Mouse (Mus musculus) colon, adult 2 months (tissue): Measurements from ENCODE around the gene Hist1h3d. TPM values are rescaled to one million over a fixed set of nuclear protein-coding genes. Genes with fewer than 3 reads are reported as not detected.

Experiments
- polyA plus RNA-seq: library from polyadenylated mRNA; depleted of rRNA; stranded (reverse); fragments of >200 nt; gene quantifications from 2 replicates; pipeline ENCODE4 v1.2.3, GENCODE M21; 2012; rRNA removed

Hist1h3d gene
- 13.8 and 18.8 TPM in 2 replicates for polyA plus RNA-seq

DNA sequence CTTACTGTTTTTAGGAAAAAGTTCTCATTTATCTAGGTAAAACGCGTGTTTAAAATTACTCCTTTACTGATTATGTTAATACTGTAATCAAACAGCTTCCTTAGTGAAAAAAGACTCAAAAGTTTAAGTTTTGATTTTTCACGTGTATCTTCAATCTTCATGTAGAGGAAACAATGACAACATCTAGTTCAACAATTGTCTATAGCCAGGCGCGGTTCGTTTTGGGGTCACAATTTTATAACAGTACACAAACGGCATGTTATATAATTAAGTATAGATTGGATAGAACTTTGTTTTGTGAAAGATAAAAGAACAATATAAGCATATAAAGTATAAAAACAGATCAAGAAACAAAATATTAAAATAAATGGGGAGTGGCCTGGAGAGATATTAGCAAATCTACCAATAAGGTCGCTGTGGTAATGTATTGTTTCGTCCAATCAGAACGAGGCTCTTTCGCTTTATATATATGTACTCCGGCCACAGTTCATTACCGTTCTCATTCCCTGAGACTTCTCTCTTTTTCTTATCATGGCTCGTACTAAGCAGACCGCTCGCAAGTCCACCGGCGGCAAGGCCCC is at the start of gene Hist1h3d:
Gene Hist1h3d, plus strand, starts transcription at position 493 of the 581 bp plus-strand sequence.

GRCm38 (mm10) chr13:23530901-23531875 is 44.4 kb upstream of the Hist1h3d start, which contains the start of gene Hist1h4h:
Gene Hist1h4h, plus strand, starts transcription at chr13:23531050.

GRCm38 (mm10) chr13:23533560-23534367 is 41.8 kb upstream of the Hist1h3d start, which contains the start of gene Hist1h2af:
Gene Hist1h2af, plus strand, starts transcription at chr13:23533906.

DNA sequence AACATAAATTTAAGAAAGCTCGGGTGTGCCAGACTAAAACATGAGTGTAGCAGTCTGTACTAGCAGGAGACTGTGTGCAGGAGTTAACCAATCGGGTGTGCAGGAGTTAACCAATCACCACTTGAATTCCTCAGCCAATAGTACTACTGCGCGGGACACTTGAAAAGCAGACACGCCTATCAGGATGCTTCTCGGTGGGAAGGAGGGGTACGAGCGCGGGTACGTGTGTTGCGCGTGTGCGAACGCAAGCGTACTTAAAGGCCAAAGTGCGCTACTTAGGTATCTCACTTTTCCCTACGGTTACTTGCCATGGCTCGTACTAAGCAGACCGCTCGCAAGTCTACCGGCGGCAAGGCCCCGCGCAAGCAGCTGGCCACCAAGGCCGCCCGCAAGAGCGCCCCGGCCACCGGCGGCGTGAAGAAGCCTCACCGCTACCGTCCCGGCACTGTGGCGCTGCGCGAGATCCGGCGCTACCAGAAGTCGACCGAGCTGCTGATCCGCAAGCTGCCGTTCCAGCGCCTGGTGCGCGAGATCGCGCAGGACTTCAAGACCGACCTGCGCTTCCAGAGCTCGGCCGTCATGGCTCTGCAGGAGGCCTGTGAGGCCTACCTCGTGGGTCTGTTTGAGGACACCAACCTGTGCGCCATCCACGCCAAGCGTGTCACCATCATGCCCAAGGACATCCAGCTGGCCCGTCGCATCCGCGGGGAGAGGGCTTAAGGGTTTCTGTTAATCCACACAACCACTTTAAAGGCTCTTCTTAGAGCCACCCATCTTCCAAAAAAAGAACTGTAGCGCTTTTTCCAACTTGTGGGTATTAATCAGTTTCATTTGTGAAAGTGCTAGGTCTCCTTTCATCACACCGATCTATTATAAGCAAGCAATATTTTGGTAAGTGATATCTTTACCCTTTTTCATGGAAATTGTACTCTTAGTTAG is 40.2 kb upstream of the Hist1h3d start, which contains the start of gene Hist1h3g:
Gene Hist1h3g, plus strand, starts transcription at position 286 of the 939 bp plus-strand sequence.

DNA sequence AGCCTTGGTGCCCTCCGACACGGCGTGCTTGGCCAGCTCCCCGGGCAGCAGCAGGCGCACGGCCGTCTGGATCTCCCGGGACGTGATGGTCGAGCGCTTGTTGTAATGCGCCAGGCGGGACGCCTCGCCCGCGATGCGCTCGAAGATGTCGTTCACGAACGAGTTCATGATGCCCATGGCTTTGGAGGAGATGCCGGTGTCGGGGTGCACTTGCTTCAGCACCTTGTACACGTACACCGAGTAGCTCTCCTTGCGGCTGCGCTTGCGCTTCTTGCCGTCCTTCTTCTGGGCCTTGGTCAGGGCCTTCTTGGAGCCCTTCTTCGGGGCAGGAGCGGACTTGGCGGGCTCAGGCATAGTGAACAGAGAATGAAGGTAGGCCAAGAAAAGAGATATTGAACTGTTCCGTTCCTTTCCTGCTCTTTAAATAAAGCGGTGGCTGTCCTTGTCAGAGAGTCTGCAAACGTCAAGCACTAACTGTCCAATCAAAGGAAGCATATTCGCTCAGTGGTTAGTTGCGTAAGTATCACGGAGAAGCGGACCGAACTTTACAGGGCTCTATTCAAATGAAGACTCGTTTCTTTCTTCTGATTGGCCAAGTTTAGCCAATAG is 32.5 kb upstream of the Hist1h3d start, which contains the start of gene Hist1h2bh:
Gene Hist1h2bh, minus strand, starts transcription at position 394 of the 609 bp plus-strand sequence.

DNA sequence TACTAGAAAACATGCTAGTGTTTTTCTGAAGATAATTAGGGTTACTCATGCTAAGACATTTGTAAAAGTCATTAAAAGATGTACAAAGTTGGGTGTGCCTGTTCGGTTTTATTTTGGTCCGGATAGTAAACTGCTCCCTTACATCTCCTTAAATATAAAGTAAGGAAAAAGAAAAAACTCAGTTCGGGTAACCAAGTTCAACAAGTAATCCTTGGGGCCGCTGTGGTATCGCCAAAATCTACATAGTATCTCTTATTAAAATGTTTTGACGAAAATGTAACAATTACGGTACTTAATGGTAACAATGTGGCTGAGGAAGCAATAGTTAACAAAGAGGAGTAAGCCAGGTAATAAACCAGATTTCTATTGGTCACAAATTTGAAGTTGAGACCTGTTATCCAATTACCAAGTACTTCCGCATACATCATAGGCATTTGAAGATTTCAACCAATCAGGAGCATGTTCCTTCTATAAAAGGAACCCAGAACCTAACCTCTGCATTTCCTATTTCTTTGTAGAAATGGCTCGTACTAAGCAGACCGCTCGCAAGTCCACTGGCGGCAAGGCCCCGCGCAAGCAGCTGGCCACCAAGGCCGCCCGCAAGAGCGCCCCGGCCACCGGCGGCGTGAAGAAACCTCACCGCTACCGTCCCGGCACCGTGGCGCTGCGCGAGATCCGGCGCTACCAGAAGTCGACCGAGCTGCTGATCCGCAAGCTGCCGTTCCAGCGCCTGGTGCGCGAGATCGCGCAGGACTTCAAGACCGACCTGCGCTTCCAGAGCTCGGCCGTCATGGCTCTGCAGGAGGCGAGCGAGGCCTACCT is 31.4 kb upstream of the Hist1h3d start, which contains the start of gene Hist1h3f:
Gene Hist1h3f, plus strand, starts transcription at position 88 of the 822 bp plus-strand sequence.

DNA sequence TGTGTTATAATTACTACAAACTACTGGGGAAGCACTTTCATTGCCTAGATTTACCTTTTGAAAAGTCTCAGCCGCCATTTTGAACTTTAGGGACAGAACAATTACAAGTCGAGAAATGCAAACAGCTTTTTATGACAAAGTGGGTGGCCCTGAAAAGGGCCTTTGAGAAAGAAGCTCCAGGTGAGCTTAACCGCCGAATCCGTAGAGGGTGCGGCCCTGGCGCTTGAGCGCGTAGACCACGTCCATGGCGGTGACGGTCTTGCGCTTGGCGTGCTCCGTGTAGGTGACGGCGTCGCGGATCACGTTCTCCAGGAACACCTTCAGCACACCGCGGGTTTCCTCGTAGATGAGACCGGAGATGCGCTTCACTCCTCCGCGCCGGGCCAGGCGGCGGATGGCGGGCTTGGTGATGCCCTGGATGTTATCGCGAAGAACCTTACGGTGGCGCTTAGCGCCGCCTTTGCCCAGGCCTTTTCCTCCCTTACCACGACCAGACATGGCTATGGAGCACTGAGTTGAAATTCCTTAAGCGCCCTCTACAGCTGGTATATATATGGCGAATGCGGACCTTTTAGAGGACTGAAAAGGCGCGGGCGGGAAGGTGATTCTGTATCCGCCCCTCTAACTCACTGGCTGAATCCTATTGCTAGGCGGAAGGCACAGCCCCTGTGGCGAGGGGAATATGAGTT is 24.3 kb upstream of the Hist1h3d start, which contains the start of gene Hist1h4f:
Gene Hist1h4f, minus strand, starts transcription at position 503 of the 689 bp plus-strand sequence.

DNA sequence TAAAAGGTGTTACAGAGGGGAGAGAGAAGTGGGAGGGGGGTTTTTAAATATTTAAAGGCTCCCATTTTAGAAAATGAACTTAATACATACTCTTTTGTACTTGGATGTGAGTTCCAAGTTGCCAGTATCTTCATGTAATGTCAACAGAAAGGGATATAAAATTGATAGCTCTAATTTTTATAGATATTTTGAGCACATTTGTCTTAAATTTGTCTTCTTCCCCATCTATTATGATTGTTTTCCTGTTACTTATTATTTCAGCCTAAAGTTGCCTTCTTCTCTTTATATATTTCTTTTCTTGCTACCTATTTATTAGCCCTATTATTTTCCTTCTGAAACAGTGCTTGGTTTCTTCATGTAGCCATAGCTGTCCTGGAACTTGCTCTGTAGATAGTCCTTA is 22.6 kb upstream of the Hist1h3d start, which contains the start of gene Hist1h1d:
Gene Hist1h1d, plus strand, starts transcription at position 301 of the 400 bp plus-strand sequence.

DNA sequence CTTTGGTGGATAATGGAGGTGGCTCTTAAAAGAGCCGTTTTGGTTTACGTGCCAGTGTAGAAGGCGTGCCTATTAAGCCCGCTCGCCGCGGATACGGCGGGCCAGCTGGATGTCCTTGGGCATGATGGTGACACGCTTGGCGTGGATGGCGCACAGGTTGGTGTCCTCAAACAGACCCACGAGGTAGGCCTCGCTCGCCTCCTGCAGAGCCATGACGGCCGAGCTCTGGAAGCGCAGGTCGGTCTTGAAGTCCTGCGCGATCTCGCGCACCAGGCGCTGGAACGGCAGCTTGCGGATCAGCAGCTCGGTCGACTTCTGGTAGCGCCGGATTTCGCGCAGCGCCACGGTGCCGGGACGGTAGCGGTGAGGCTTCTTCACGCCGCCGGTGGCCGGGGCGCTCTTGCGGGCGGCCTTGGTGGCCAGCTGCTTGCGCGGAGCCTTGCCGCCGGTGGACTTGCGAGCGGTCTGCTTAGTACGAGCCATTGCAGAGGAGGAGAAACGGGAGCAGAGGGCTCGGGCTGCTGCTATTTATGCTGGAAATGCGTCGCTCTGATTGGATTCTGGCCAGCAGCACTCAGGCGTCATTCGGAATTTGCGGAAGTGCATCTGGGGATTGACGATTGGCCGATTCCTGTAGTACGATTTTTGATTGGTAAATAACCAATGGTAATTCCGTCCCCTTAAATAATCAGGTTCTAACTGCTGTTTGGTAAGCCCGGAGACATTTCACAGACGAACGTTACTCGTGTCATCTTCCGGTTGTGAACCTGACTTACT is 13.5 kb upstream of the Hist1h3d start, which contains the start of gene Hist1h3e:
Gene Hist1h3e, minus strand, starts transcription at position 487 of the 777 bp plus-strand sequence.

DNA sequence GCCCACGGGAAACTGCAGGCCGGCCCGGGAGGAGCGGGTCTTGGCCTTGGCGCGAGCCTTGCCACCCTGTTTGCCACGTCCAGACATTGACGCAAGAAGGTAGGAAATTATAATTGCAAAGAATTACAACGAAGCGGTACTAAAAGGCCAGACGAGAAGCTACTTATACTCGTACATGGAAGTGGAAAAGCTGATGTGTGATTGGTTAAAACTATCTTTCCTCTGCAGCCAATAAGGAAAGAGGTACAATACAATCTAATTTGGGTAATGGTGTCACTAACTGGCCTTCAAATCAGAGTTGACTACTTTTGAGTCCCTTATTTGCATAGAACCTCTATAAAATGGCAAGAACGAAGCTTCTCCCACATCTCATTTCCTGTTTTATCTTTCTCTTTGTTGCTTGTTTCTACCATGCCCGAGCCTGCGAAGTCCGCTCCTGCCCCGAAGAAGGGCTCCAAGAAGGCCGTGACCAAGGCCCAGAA is 4.5 kb upstream of the Hist1h3d start, which contains the start of the genes Hist1h2ae and Hist1h2bg:
Gene Hist1h2ae, minus strand, starts transcription at position 199 of the 482 bp plus-strand sequence.
Gene Hist1h2bg, plus strand, starts transcription at position 375 of the 482 bp plus-strand sequence.

DNA sequence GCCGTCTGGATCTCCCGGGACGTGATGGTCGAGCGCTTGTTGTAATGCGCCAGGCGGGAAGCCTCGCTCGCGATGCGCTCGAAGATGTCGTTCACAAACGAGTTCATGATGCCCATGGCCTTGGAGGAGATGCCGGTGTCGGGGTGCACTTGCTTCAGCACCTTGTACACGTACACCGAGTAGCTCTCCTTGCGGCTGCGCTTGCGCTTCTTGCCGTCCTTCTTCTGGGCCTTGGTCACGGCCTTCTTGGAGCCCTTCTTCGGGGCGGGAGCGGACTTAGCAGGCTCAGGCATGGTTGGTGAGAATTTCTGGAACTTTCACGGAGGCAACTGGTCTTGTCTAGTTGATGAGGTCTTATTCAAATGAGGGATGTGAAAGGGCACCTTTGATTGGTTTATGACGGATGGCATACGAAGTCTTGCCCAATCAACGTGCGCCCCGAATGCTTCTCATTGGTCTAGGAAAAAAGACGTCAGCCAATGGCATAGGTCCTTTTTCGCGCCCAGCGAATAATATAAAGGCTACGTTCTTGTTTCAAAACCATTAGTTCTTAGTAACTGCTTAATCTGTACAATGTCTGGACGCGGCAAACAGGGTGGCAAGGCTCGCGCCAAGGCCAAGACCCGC is 1.6 kb upstream of the Hist1h3d start, which contains the start of the genes Hist1h2bf and Hist1h2ad:
Gene Hist1h2bf, minus strand, starts transcription at position 299 of the 627 bp plus-strand sequence.
Gene Hist1h2ad, plus strand, starts transcription at position 484 of the 627 bp plus-strand sequence.

GRCm38 (mm10) chr13:23581408-23582218 is 6.0 kb downstream of the Hist1h3d start, which contains the start of gene Hist1h4d:
Gene Hist1h4d, plus strand, starts transcription at chr13:23581598.

DNA sequence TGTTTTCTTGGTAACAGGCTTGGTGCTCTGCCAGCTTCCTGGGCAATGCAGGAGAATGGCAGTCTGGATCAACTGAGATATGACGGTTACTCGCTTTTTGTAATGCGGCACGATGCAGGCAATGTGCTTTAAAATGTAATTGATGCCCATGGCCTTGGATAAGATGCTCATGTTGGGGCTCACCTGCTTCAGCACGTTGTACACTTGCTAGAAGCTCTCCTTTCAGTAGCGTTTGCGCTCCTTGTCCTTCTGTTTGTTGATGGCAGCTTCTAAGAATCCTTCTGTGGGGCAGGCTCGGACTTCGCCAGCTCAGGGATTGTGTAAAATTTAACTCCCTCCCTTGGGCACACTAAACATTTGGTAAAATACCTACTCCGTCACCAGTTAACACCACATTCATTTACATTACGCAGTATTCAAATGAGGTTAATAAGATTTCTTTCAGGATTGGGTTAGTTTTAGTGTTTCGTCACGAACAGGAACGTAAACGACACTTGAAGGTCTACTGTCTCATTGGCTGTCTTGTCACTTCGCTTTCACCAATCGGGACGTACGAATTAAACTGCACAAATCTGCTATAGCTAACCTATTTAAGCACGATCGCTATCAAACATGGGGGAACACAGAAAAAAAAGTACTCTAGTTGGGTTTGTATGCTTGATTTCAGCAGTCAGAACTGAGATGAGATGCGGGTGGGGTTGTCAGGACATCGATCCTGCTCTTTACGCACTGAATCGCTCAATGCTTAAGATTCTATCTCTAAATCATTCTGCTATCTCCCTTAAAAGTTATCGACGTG is 45.4 kb downstream of the Hist1h3d start, which contains the start of gene Hist1h2be:
Gene Hist1h2be, minus strand, starts transcription at position 392 of the 799 bp plus-strand sequence.

GRCm38 (mm10) chr13:23622175-23622671 is 46.7 kb downstream of the Hist1h3d start, which contains the start of gene Hist1h1e:
Gene Hist1h1e, minus strand, starts transcription at chr13:23622558.

